Mouse (Mus musculus) brain, embryonic 14.5 days (tissue): ENCODE data around the gene Nudt2. TPM values are rescaled to one million over a fixed set of nuclear protein-coding genes. Genes with fewer than 3 reads are reported as not detected.

ENCODE experiments used
- DNase-seq: peaks from one replicate; pipeline ENCODE4 v3.0.0-alpha.2; 2011; ENCODE audit warnings: low read depth
- CTCF ChIP-seq: fragments of 200-500 bp; IDR thresholded peaks from 2 replicates; pipeline ENCODE4 v1.5.1; 2012; ENCODE audit warnings: inconsistent platforms, mild to moderate bottlenecking, moderate library complexity, borderline replicate concordance; ENCODE audit not compliant: insufficient read depth, insufficient read length; ENCODE audit errors: extremely low read depth
- POLR2A ChIP-seq: fragments of 200-500 bp; IDR thresholded peaks from 2 replicates; pipeline ENCODE4 v1.6.1; 2012; ENCODE audit warnings: mild to moderate bottlenecking, inconsistent platforms, borderline replicate concordance; ENCODE audit not compliant: poor library complexity, insufficient read depth, insufficient read length, severe bottlenecking; ENCODE audit errors: extremely low read depth
- polyA plus RNA-seq: library from polyadenylated mRNA; depleted of rRNA; stranded (reverse); fragments of >200 nt; gene quantifications from 2 replicates; pipeline ENCODE4 v1.2.3, GENCODE M21; 2012

The Nudt2 gene
- polyA plus RNA-seq, 1 experiment, result 41.5 TPM

DNA sequence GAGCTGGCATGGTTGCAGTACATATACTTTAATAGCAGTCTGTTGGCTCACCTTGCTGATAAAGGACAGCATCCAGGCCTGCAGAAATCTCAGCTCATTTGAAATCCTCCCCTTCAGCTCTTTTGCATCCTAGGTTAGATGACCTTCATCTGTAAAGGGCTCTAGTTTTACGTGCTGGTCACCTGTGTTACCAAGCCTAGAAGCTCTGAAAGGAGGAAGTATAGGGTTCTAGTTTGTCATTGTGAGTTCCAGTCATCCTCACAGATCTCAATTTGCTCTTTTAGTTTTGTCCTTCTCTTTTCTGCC is 6.4 kb downstream of the Nudt2 start:
- DNase-seq, result no peak
- TF ChIP-seq POLR2A (no peak), CTCF (no peak)

DNA sequence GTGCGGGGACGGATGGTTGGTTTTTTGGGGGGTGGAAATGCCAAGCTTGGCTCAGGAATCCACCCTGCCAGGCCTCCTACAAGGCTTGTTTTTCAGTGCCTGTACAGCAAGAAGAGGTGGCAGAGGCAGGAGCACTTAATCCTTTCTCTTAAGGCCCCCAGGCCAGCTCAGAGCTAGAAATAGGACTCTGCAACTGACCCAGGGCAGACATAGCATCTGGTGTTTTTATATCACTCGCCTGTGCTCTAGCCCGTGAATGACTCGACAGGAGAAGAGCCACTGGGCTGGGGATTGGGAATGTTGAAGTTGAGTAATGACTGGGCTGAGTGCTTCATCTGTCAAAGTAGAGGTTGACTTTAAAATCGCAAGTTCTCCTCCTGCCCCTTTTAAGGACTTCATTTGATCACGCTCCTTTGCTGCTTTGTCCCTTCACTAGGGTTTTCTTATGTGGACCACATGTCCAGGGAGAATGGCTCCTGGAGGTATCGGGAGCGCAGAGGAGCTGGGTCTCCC is 12.8 kb downstream of the Nudt2 start:
- DNase-seq, result no peak

DNA sequence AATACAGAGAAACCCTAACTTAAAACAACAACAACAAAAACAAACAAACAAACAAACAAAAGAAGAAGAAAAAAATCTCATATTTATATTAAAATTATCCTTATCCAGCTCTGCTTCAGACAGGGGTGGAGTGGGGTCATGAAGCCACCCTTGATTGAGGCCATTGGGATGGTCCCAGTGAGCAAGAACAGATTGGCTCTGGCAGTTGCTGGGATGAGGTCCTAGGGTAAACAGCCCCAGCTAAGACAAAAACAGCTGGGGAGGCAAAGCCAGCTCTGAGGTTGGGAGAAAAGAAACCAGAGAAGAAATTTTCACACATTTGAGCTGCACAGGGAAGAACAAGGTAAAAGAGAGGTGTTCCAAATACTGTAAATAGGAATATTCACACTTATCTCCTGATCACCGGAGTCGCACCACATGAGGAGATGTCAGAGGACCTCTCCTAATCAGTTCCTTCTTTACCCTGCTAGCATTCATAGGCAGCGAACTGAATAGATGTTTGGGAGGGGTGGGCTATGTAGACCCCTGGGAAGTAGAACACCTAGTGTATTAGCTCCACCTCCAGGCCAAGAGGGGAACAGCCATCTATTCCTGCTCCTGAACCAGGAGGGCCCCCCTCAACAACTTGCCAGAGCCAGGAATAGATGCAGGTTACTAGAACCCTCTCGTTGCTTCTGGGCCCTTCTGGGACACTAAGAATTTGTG is 14.0 kb downstream of the Nudt2 start:
- no peak for DNase-seq
- TF ChIP-seq CTCF (peak; percentile 37; the same call in 1 of the 2 replicates), POLR2A (no peak)

More for the DNA sequence above, 12.8 kb downstream of the Nudt2 start:
- TF ChIP-seq CTCF (no peak), POLR2A (no peak)

DNA sequence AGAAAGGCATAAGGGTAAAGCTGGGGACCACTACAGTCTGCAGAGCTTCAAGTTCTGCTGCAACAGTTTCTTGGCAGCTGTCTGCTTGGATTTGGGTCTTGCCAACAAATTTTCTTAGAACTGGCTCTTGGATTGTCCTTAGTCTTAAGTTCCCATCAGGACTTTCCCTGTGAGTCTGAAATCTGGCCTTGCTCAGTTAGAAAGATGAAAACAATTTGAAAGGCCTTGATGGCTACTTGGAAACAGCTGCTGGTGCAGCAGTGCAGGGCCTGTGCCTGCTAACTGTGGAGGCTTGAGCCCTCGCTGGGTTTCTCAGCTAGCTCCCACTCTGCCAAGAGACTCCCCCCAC is 14.5 kb downstream of the Nudt2 start:
- TF ChIP-seq POLR2A (no peak), CTCF (no peak)
- no peak for DNase-seq

DNA sequence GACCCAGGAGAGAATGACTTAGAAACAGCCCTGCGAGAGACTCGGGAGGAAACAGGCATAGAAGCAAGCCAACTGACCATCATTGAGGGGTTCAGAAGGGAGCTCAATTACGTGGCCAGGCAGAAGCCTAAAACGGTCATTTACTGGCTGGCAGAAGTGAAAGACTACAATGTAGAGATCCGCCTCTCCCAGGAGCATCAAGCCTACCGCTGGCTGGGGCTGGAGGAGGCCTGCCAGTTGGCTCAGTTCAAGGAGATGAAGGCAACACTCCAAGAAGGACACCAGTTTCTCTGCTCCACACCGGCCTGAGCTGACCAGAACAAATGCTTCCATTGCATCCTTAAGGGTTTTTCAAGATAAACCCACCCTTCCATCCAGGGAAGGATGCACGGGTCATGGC is 15.3 kb downstream of the Nudt2 start:
- no peak for DNase-seq

DNA sequence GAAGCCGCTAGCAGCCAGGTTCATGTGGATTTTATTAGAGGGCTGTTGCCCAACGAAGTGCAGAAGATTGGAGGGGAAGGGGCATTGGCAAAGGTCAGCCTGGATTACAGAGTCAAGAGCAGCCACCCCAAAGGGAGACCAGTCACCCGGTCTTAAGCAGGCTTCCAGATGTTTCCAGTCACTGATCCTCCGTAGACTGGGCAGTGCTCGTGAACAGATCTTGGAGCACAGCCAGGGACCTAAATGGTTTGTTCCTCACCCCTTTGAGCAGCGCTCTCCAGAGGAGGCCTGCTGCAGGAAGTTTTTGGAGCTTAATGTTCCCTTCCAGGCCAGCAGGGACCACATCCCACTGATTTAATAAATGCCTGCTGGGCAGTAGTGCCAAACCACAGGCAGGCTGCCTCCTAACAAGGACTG is 16.7 kb downstream of the Nudt2 start:
- DNase-seq, result no peak
- TF ChIP-seq POLR2A (no peak), CTCF (no peak)

More for the DNA sequence above, 15.3 kb downstream of the Nudt2 start:
- TF ChIP-seq CTCF (no peak), POLR2A (no peak)

DNA sequence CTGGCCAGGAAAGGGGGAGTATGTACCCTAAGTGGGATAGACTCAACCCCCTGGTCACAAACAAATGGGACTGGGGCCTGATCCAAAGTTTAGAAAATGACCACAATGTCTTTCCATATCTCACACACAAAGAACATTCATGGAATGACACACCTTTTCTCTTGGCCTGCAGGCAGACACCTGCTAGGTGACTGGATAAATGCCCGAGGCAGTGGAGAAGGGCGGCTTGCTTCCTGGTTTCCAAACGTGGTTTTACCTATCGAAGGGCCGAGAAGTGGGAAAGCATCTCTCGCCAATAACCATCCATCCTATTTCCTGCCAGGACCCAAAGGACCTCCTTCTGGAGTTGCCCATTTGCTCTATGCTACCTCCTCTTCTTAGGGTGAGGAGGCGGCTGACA is 28.0 kb downstream of the Nudt2 start:
- TF ChIP-seq POLR2A (no peak), CTCF (no peak)
- no peak for DNase-seq

DNA sequence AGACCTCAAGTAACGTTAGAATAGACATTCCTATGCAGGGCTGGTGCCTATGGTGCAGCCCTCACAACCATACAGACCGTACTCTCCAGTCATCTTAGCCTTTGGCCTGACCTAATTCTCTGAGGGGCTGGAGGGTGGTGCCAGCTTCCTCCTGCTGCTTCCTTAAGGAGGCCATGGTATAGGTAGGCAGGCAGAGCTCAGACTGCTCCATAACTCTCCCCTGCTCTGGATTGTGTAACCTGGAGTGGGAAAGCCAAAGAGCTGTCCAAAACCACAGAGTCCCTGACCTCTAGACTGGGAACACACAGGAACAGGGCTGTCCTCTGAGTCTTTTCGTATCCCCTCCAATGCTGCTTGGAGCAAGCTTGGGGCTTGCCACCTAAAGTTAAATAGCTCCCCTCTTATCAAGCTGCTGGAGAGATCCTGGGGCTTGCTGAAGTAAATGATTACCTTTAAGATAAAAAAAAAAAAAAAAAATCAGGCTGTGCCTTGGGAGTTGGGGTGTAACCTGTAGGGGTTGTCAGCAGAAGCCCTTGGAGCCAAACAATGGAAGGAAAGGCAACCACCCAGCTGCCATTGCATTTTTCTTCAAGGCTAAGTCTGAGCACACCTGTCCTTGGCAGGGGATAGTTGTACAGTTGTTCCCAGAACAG is 28.6 kb downstream of the Nudt2 start:
- no peak for DNase-seq
- TF ChIP-seq POLR2A (no peak), CTCF (no peak)

DNA sequence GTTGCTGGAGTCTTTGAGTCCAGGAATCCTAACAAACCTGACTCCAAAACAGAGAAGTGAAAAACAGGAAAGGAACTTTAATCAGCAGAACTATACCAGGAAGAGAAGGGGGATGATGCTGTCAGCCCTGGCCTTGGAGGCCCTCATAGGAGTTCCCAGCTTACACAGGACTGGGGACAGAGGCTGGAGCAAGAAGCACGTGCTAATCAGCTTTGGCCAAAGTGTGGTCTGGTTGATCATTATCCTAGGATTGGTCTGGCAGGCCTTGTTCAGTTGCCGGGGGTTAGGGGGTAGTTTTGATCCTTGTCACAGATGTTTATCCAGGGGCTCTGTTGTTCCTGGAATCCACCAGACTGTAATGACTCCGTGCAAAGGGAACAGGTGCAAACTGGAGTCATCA is 29.4 kb downstream of the Nudt2 start:
- DNase-seq, result no peak
- TF ChIP-seq POLR2A (no peak), CTCF (no peak)

DNA sequence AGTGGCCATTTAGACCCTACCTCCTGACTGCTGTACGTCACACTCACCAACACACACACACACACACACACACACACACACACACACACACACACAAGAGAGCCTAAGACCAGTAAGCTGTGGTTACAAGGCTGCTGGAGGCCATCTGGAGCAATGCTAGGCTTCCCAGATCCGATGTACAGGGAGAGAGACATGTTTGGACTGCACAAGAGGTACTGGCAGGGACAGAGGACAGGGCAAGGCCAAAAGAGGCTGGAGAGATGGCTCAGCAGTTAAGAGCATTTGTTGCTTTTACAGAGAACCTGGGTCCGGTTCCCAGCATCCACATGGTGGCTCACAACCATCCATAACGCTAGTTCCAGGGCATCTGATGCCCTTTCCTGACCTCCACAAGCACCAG is 30.1 kb downstream of the Nudt2 start:
- TF ChIP-seq CTCF, result no peak
- TF ChIP-seq POLR2A, result no peak
- no peak for DNase-seq

DNA sequence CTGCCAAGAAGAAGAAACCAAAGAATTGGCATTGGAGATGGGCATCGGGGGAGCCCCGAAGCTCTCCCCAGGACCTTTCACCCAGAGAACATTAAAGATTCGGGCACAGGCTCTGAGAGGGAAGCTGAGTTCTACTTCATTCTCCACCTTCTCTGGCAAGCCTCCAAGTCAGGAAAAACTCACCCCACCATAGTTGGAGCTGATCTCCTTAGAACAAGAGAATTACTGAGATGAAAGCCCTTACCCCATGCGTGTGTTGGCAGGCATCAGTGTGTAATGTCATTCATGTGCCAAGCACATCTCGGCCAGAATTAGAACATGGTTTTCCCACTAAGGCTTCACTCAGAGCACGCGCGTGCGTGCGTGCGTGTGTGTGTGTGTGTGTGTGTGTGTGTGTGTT is 30.9 kb downstream of the Nudt2 start:
- no peak for TF ChIP-seq CTCF
- no peak for TF ChIP-seq POLR2A
- DNase-seq, result peak; percentile 90

DNA sequence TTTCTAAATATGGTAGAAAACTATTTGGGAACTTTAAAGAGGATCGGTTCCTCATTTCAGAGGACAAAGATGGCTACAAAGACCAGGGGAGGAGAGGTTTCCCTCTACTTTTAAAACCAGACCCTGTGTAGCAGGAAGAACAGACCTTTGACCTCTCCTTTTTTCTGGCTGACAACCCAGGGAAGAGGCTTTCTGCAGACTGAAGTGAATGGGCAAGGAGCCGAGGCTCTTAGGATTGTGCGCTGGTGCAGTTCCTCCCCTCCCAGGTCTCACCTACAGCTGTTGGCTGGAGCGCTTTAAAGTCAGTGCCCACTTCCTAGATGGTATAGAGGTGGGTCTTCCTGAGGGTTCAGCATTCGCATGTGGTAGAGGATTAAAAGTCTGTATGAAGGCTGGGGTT is 32.1 kb downstream of the Nudt2 start:
- no peak for DNase-seq
- no peak for TF ChIP-seq POLR2A
- no peak for TF ChIP-seq CTCF

DNA sequence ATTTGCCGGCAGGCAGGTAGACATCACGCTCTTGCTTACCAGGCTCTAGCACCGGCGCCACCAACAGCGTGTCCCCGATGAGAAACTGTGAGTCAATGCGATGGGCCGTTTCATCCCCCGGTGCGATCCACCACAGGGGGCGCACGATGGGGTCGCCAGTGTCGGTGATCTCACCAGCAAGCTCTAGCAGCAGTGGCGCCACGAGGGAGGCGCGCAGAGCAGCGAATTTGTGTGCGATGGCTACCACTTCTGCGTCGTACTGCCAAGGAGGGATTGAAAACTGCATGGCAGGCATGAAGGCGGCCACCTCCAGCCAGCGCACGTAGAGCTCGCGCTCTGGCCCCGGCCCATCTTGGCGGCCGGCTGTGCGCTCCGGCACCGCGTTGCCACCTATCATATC is 32.6 kb downstream of the Nudt2 start:
- peak; percentile 68 for DNase-seq
- TF ChIP-seq POLR2A, result no peak
- peak; percentile 54; the same call in 1 of the 2 replicates for TF ChIP-seq CTCF
